Mouse (Mus musculus): ENCODE results near the gene Platr17.
A peak's percentile ranks its signal among the peaks of the same experiment; 100 is the strongest.
"Not testable (repeated sequence)": the region's sequence is repeated elsewhere in the genome, so short reads cannot be mapped to it uniquely, and the experiment has no call there.

Gene Platr17

DNA sequence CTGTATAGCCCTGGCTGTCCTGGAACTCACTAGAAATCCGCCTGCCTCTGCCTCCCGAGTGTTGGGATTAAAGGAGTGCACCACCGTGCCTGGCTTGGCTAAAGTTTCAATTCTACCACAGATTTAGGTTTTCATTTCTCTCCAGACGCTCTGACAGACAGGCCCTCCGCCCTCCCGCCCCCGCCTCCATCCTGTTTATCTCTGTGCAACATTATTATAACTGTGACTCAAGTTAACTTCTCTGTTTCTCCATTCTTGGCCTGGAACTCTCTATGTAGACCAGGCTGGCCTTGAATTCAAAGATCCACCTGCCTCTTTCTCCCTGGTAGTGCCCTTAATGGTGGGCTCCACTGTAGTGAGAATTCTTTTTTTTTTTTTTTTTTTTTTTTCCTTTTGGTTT, 2.4 kb upstream of the Platr17 start:
- no peak for DNase-seq (ENCODE audit: low spot score)

DNA sequence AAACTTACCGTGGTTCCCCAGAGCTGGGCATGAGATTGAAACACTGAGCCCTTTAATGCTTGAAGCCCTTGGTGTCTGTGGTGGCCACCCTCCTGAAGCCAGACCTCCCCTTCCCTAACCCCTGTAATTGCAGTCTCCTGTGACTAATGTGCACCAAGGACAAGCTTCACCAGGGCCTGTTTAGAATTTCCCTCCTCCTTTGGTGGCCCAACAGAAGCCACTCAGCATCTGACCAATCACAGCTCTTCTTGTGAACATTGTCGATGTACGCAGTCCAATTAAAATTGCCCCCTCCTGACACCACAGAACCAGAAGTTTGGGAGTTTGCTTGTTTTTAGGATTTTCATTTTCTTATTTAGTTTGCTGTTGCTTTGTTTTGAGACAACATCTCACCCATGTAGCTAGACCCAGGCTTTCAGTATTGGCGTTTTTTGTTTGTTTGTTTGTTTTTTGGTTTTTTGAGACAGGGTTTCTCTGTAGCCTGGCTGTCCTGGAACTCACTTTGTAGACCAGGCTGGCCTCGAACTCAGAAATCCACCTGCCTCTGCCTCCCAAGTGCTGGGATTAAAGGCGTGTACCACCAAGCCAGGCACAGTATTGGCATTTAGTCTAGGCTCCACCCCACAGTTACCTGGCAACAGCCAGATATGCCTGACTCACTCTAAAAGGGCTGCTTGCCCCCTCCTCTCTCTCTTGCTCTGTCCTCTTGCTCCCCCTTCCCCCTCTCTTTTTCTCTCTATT, 854 bp upstream of the Platr17 start:
- not testable (repeated sequence) for DNase-seq (ENCODE audit: low spot score)

DNA sequence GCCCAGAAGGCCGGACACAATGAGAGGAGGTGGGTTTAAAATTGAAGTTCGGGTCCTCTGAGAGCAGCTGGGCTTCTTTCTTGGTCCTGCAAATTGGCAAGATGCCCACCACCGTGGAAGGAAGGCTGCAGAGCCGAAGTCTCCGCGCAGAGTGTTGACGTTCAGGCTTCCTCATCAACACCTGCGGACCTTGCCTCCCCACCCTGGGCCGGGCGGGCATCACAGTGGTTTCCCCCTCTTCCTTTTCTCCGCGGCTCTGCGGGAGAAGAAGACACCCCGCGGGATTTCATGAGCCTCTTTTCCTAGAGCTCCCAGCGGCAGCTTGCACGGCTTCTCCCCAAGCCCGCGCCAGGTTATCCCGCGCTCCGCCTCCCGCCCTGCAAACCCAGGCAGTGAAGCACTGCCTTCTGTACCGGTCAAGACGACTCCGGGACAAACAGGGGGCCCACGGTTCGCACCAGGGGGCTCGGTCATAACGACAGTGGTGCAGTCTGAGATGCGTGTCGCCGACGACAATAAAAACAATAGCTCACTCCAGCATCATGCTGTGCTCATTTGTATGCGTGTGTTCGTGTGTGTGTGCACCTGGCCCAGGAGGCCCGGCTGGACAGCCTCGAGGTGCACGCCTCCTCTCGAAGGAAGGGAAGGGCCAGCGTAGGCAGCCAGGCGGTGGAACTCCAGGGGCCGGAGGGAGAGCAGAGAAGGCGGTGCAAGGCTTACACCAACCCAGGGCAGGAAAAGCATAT, 3.6 kb downstream of the Platr17 start:
- no peak for DNase-seq (ENCODE audit: low spot score)

DNA sequence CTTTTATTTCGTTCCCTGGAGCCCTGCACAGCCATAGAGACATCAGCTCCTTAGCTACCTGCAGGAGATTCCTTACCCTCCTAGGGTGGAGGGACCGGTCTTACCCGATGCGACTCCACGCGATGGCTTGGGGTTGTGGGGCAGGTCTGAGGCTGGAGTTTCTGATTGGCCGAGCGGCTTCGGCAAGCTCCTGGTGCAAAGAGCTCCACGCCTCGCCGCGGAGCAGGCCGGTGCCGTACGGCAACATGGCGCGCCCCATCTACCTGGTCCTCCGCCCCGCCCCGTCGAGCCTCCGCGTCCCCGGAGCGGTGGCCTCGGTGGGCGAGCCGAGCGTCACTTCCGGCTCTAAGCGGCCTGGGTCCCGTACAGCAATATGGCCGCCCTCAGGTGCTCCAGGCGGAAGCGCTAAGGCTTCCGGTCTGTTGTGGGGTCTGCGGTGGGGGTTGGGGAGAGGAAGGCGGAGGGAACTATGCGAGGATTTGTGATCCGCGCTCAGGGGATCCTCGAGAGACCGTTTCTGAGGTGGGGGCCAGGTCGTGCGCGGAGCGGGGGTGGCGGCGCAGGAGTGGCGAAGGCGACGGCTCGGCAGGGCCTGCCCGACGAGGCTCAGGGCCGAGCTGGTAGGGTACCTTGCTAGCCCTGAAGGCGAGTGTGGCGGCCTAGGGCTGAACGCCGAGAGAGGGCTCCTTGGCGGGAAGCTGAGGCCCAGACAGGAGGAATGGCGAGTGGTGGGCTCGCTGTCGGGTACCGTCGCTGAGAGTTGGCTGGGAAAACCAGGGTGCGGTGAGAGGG, 4.3 kb downstream of the Platr17 start, which contains the start of gene Daxx:
Gene Daxx (plus strand): TSS at position 338 of the 792 bp plus-strand sequence.
- peak; percentile 98 for DNase-seq (ENCODE audit: low spot score)

DNA sequence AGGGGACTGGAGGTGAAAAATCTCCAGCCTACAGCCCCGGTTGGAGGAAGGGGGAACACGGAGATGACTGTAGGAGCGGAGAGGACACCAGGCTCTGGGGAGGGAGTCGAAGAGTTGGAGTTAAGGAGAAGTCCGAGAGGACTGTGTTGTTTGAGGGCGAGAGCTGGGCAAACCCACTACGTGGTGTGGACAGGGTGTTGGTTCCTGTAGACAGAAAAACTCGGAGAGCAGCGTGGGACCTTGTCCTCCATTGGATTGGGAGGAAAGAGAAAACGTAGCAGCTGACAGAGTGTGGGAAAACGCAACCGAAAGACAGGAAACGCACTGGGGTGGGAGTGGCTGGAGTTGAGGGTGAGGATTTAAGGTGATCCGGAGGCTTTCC, 4.9 kb downstream of the Platr17 start:
- no peak for DNase-seq (ENCODE audit: low spot score)

DNA sequence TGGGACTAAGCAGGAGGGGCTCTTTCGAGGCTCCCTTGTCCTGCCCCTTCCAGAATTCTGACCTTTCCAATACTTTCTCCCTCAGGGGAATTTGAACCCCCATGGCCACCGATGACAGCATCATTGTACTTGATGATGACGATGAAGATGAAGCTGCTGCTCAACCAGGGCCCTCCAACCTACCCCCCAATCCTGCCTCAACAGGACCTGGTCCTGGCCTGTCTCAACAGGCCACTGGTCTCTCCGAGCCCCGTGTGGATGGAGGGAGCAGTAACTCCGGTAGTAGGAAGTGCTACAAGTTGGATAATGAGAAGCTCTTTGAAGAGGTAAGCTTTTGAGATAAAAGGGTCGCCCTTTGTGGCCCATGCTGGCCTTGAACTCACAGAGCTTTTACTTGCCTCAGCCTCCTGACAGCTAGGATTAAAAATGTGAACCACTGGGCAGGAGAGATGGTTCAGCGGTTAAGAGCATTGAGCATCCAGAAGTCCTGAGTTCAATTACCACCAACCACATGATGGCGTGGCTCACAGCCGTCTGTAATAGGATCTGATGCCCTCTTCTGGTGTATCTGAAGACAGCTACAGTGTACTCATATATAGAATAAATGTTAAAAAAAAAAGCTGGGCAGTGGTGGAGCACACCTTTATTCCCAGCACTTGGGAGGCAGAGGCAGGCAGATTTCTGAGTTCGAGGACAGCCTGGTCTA, 5.6 kb downstream of the Platr17 start:
- DNase-seq (ENCODE audit: low spot score), result no peak

DNA sequence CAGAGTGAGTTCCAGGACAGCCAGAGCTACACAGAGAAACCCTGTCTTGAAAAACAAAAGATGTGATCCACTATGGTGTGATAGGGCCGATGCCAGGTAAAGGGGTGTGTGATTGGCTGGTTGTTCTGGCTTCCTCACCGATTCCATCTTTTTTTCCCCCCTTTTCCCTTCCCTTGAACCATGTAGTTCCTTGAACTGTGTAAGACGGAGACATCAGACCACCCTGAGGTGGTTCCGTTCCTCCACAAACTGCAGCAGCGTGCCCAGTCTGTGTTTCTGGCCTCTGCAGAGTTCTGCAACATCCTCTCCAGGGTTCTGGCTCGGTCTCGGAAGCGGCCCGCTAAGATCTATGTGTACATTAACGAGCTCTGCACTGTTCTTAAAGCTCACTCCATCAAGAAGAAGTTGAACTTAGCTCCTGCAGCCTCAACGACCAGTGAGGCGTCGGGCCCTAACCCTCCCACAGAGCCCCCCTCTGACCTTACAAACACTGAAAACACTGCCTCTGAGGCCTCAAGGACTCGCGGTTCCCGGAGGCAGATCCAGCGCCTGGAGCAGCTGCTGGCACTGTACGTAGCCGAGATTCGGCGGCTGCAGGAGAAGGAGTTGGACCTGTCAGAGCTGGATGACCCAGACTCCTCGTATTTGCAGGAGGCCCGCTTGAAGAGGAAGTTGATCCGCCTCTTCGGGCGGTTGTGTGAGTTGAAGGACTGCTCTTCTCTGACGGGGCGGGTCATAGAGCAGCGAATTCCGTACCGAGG, 6.3 kb downstream of the Platr17 start:
- no peak for DNase-seq (ENCODE audit: low spot score)

DNA sequence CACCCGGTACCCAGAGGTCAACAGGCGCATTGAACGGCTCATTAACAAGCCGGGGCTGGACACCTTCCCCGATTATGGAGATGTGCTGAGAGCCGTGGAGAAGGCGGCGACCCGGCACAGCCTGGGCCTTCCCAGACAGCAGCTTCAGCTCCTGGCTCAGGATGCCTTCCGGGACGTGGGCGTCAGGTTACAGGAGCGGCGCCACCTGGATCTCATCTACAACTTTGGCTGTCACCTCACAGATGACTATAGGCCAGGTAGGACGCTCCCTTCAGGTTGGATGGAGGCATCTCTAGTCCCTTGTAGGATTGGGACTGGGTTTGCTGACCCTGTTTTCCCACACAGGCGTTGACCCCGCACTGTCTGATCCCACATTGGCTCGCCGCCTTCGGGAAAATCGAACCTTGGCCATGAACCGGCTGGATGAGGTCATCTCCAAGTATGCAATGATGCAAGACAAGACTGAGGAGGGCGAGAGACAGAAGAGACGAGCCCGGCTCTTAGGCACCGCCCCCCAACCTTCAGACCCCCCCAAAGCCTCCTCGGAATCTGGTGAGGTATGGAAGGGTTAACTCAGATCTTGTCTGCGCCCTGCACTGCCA, 7.0 kb downstream of the Platr17 start:
- DNase-seq (ENCODE audit: low spot score), result no peak

DNA sequence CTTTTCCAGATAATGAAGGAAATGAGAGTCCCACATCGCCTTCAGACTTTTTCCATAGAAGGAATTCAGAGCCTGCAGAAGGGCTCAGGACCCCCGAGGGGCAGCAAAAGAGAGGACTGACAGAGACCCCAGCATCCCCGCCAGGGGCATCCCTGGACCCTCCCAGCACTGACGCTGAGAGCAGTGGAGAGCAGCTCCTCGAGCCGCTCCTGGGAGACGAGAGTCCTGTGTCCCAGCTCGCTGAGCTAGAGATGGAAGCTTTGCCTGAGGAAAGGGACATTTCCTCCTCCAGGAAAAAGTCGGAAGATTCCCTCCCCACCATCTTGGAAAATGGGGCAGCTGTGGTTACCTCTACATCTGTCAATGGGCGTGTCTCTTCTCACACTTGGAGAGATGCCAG, 8.3 kb downstream of the Platr17 start:
- no peak for DNase-seq (ENCODE audit: low spot score)

DNA sequence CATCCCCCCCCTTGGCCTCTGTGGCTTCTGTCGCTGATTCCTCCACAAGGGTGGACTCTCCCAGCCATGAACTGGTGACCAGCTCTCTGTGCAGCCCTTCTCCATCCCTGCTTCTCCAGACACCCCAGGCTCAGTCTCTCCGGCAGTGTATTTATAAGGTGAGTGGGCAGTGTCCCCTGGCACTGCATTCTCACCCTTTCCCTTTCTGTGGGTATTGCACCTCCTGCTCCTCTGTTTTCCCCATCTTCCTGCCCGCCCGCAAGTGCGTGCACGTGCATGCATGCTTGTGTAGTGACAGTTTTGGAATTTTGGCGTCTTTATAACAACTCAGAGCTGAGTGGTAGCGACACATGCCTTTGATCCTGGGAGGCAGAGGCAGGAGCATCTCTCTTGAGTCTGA, 9.0 kb downstream of the Platr17 start:
- DNase-seq (ENCODE audit: low spot score), result no peak

DNA sequence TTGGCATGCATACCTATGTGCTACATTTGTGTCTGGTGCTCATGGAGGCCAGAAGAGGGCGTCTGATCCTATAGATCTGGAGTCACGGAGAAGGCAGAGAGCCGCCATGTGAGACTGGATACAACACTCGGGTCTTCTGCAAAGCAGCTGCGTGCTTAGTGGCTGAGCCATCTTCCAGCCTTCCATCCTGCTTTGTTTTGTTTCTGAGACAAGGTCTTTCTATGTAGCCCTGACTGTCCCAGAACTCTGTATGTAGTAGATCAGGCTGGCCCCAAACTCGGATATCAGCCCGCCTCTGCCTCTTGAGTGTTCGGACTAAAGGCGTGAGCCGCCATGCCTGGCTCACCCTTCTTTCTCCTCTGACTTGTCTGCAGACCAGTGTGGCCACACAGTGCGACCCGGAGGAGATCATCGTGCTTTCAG, 10.0 kb downstream of the Platr17 start:
- DNase-seq (ENCODE audit: low spot score), result no peak

DNA sequence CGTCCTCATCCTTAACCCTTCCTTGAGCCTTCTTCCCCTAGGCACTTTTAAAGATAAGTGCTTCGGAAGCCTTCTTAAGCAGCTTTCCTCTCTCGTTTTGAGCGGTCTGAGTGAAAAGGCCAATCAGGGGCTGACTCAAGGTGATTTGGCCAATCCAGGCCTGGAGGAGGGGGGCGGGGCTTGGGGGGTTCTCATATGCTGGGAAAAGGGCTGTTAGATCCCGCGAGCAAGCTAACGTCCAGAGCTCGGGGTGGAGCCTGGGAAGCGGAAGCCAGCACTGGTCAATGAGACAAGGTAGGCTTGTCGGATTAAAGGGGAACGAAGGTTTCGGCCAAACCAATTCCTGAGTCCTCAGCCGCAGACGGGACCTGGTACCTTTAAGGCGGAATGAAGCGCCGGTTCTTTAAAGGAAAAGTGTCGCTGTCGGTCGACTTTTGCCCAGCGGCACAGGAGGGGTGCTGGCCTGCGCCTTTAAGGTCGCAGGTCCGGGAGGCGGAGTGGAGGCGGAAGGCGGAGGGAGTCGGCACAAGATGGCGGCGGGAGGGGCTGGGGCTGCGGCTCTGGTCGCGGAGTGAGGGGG, 10.8 kb downstream of the Platr17 start, which contains the start of the genes Tapbp and Zbtb22:
Gene Tapbp (plus strand): TSS at position 229 of the 580 bp plus-strand sequence.
Gene Zbtb22 (plus strand): TSS at position 234 of the 580 bp plus-strand sequence.
- DNase-seq (ENCODE audit: low spot score), result peak; percentile 86

DNA sequence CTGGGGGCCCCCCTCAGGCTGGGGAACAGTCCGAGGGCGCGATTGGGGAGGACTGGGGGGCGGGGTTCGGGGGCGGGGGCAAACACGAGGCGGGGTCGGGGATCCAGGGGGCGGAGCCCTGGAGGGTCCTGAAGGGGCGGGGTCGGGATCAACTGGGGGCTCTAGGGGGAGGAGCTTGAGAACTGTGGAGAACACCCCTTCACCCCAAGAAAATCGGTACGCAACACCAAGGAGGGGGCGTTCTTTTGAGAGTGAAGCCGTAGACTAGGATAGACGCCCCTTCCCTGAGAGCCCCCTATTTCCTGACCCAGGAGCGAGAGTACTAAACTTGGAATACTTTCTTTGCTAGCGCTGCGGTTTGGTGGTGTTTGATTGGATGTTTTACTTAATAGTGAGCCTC, 11.4 kb downstream of the Platr17 start:
- no peak for DNase-seq (ENCODE audit: low spot score)

DNA sequence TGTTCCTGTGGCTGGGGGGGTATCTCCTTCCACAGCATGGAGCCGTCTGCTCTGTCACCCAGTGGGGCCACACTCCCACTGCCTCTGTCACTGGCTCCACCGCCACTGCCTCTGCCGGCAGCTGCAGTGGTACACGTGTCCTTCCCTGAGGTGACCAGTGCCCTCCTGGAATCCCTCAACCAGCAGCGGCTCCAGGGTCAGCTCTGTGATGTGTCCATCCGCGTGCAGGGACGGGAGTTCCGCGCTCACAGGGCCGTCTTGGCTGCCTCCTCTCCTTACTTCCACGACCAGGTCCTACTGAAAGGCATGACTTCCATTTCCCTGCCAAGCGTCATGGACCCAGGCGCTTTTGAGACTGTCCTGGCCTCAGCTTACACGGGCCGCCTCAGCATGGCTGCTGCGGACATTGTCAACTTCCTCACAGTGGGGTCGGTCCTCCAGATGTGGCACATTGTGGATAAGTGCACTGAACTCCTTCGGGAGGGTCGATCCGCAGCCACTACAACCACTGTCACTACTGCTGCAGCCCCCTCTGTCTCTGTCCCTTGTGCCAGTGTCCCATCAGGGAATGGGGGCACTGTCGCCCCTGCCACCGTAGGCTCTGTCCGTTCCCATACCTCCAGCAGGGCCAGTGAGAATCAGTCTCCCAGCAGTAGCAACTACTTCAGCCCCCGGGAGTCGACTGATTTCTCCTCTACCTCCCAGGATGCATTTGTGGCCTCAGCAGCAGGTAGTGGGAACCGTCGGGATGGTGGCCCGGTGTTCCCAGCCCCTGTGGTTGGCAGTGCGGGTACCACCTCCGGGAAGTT, 12.1 kb downstream of the Platr17 start:
- DNase-seq (ENCODE audit: low spot score), result no peak

DNA sequence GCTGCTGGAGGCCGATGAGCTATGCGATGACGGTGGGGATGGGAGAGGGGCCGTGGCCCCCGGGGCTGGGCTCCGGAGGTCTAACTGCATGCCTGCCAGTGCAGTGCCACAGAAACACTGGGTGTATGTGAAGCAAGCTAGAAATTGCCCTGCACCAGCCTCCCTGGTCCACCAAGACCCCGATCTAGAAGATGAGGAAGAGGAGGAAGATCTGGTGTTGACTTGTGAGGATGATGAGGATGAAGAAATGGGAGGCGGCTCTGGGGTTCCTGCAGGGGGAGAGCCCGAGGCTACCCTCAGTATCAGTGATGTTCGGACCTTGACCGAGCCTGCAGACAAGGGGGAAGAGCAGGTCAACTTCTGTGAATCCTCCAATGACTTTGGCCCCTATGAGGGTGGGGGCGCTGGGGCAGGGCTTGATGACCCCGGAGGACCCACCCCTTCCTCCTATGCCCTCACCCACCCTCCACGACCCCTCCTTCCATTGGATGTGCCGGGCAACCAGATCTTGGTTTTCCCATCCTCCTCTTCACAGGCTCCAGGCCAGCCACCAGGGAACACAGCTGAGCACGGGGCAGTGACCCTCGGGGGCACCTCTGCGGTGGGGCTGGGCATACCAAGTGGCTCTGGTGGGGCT, 12.8 kb downstream of the Platr17 start:
- no peak for DNase-seq (ENCODE audit: low spot score)

DNA sequence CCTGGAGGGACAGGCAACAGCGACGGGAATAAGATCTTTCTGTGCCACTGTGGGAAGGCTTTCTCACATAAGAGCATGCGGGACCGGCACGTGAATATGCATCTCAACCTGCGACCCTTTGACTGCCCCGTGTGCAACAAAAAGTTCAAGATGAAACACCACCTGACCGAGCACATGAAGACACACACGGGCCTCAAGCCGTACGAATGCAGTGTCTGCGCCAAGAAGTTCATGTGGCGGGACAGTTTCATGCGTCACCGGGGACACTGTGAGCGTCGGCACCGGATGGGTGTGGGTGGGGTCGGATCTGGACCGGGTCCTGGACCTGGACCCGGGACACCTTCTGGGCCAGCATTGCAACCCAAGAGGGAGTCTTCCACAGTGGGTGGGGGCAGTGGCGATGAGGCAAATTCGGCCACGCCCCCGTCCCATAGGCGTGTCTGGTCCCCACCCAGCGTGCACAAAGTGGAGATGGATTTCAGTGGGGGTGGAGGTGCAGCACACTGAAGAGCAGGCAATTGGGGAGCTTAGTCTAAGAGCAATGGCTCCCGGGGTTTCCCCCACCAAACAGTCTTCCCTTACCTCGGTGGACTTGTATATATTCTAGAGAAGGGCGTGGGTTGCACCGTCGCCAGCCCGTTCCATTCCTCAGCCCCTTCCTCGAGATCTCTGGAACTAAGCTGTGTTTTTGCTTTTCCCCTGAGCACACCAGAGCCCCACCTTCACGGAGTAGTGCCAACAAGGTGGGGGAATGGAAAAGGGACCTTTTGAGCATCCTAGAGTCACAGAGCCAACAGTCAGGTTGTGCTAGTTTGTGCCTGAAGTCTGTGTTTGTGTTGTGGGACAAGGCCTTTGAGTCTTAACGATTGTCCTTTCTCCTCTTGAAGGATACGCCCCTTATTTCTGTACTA, 13.6 kb downstream of the Platr17 start:
- DNase-seq (ENCODE audit: low spot score), result no peak

DNA sequence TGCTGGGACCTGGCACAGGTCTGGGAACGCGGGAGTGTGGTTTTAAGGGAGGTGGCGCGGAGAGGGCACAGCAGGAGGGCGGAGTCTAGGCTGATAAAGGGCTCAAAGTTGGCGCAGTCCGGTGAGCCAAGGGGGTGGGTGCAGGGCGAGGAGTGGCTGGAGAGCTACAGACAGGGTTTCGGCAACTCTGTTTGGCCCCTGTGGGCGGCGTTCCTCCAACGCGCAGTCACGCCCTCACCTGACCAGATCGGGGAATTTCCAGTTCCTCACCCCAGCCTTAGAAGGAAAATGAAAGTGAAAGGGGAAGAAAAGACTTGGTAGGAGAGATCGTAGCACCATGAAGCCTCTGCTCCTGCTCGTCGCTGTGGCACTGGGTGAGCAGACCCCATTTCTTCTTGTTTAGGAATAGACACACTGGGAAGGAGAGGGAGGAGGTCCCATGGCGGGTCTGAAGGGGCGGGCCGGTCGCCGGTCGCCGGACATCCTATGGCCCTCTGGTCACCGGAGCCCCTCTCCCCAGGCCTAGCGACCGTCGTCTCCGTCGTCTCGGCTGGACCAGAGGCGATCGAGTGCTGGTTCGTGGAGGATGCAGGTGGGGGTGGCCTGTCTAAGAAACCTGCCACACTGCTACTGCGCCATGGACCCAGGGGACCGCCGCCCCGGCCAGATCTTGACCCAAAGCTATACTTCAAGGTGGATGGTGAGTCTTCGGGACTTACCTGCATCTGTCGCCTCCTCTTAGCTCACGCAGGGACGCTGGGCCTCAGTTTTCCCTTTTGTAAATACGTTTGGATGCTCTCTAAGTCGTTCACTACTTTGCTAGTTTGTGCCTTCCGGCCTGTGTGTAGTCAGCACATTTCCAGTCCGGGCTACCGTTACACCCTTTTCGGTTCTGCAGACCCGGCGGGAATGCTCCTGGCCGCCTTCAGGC, 14.7 kb downstream of the Platr17 start:
- DNase-seq (ENCODE audit: low spot score), result peak; percentile 63

All from ovary, postnatal 10 days (tissue).